Mouse (Mus musculus) heart, embryonic 13.5 days (tissue): Measurements from ENCODE around the gene Cyp2d26. TPM values are rescaled to one million over a fixed set of nuclear protein-coding genes. Genes with fewer than 3 reads are reported as not detected.
"Not testable (repeated sequence)": the region's sequence is repeated elsewhere in the genome, so short reads cannot be mapped to it uniquely, and the experiment has no call there.

Experiments used
- ATAC-seq: fragments of 200-750 bp; cut with Nextera tagmentation; 2 replicates; pipeline ENCODE4 v1.8.0; 2017; ENCODE audit warnings: moderate TSS enrichment; ENCODE audit not compliant: insufficient number of reproducible peaks, low FRiP score, low TSS enrichment; ENCODE audit errors: extremely low read depth
- H3K27ac ChIP-seq: fragments of 300-500 bp; sonication (generic); replicated peaks from 2 replicates; pipeline ENCODE4 v1.5.1; 2015; ENCODE audit warnings: moderate library complexity, mild to moderate bottlenecking, inconsistent platforms
- H3K27me3 ChIP-seq: fragments of 300-500 bp; sonication (generic); replicated peaks from 2 replicates; pipeline ENCODE4 v1.6.1; 2015; ENCODE audit warnings: mild to moderate bottlenecking, inconsistent platforms
- H3K36me3 ChIP-seq: fragments of 300-500 bp; sonication (generic); 2 replicates; pipeline ENCODE4 v1.6.1; 2015; ENCODE audit warnings: mild to moderate bottlenecking, inconsistent platforms
- H3K4me1 ChIP-seq: fragments of 300-500 bp; sonication (generic); 2 replicates; pipeline ENCODE4 v1.6.1; 2015; ENCODE audit warnings: inconsistent platforms
- H3K4me2 ChIP-seq: fragments of 300-500 bp; sonication (generic); 2 replicates; pipeline ENCODE4 v1.6.1; 2015; ENCODE audit warnings: inconsistent platforms, mild to moderate bottlenecking, moderate library complexity
- H3K4me3 ChIP-seq: fragments of 300-500 bp; sonication (generic); 2 replicates; pipeline ENCODE4 v1.5.1; 2015; ENCODE audit warnings: moderate library complexity, mild to moderate bottlenecking, inconsistent platforms
- H3K9ac ChIP-seq: fragments of 300-500 bp; sonication (generic); 2 replicates; pipeline ENCODE4 v1.6.1; 2015; ENCODE audit warnings: inconsistent platforms, mild to moderate bottlenecking, moderate library complexity
- H3K9me3 ChIP-seq: fragments of 300-500 bp; sonication (generic); 2 replicates; pipeline ENCODE4 v1.6.1; 2016; ENCODE audit warnings: inconsistent platforms
- WGBS: fragments of 180-500 bp; shearing (Covaris S2); methylation state at CpG from one replicate; pipeline ENCODE4 v1.1.7; 2015; ENCODE audit warnings: mixed read lengths; 5-methylcytosine and 5-hydroxymethylcytosine counted together
- polyA plus RNA-seq: library from polyadenylated mRNA; unstranded; fragments of >200 nt; fragmentation: Nextera tagmentation; extraction: Ambion mirVana; gene quantifications from 2 replicates; pipeline ENCODE4 v1.2.1, GENCODE M21; 2015

Cyp2d26 gene
- polyA plus RNA-seq, 1 experiment from 2014 or later: not detected

DNA sequence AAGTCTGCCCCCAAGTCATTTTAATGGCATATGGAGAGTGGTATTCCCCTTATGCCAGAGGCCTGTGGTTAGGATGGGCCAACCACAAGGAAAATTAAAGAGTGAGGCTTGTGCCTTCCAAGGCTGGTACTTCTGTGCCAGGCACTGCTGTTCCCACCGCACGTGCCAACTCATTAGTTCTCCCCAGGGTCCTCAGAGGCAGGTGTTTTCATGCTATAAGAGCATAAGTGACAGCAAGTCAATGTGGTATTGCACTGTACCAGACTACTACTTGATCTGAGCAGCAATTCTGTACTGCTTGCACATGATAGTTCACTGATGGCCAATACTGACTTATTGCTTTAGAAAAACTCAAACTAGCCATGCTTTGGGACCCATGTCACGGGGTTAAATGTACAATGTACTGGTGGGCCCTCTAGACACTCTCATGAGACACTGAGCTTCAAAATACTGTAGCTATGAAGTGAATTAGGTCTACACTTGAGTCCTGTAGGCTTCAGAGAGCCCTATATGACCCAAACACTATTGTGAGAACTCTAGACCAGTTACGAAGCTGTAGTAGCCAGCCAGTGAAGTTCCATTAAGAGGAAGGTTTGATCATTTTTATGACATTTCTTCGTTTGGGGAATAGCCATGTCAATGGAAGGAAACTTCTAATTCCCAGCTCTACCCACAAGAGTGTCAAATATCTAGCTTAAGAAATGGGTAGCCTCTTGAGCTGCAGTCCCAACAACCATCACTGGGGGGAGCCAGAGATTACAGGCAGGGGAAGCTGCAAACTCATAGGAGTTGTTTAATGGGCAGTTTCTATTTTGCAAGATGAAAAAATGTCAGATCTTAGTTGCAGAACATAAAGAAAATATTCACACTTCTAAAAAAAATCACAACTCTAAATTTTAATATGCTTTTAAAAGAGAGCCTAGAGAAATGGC lies 10.9 kb upstream of the Cyp2d26 start:
- no peaks in the 10 kb centered on the region for H3K9me3 ChIP-seq
- H3K4me1 ChIP-seq: no peaks in the 10 kb centered on the region
- WGBS: 74% methylated on average over 5 of the region's 5 CpGs
- no peak for ATAC-seq
- no peak overlapping the region for H3K4me3 ChIP-seq
- H3K9ac ChIP-seq: no peak overlapping the region
- H3K27ac ChIP-seq: no peak overlapping the region
- H3K36me3 ChIP-seq: peaks cover 6% of the 10 kb centered on the region; the same call in 1 of the 2 replicates
- no peaks in the 10 kb centered on the region for H3K27me3 ChIP-seq
- H3K4me2 ChIP-seq: no peak overlapping the region

DNA sequence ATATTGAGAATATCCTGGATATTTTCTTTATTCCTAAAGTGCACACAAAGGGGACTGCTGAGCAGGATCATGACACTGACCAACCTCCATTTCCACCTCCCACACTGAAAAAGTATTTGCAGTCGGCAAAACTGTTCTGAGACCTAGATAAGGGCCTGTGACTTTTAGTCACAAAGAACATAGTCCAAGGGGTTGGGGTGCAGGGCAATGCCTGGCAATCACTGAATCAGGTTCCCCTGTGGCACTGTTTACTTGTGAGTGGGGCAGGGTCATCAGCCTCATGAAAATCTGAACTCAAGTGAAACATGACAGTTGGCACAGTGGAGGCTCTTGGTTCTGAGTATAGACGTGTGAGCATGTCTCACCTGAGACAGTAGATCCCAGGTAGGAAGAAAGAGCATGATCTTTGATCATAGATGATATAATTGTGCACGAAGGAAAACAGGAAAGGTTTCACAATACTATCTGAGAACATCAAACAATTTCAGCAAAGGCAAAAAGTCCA lies 1.9 kb upstream of the Cyp2d26 start:
- Histone ChIP-seq H3K4me2 (no peak overlapping the region), H3K36me3 (no peaks in the 10 kb centered on the region), H3K27me3 (no peaks in the 10 kb centered on the region), H3K4me3 (no peak overlapping the region), H3K9ac (no peak overlapping the region), H3K27ac (no peak overlapping the region), H3K4me1 (no peaks in the 10 kb centered on the region), H3K9me3 (no peaks in the 10 kb centered on the region)
- WGBS: 60% methylated on average over 3 of the region's 3 CpGs
- no peak for ATAC-seq

DNA sequence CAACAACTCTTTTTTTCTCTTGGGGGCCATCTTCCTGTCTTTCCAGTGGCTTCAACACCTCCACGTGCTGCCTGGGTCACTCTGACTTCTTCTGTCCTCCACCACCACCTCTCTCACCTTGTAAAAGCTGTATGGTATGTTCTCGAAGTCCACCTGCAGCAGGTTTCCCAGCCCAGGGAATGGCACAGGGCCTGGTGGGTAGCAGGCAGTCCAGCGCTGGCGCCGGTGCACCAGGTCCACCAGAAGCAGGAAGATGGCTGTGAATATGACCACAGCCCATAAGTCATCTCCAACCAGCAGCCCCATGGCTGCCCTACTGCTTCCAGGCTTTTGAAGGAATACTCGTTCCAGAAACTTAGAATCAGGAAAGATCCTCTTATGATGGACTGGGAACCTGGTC lies 226 bp downstream of the Cyp2d26 start:
- 79% methylated on average over 6 of the region's 6 CpGs for WGBS
- Histone ChIP-seq H3K27me3 (no peaks in the 10 kb centered on the region), H3K4me3 (no peak overlapping the region), H3K9ac (no peak overlapping the region), H3K4me1 (no peaks in the 10 kb centered on the region), H3K27ac (no peak overlapping the region), H3K4me2 (no peak overlapping the region), H3K9me3 (no peaks in the 10 kb centered on the region), H3K36me3 (no peaks in the 10 kb centered on the region)
- no peak for ATAC-seq

DNA sequence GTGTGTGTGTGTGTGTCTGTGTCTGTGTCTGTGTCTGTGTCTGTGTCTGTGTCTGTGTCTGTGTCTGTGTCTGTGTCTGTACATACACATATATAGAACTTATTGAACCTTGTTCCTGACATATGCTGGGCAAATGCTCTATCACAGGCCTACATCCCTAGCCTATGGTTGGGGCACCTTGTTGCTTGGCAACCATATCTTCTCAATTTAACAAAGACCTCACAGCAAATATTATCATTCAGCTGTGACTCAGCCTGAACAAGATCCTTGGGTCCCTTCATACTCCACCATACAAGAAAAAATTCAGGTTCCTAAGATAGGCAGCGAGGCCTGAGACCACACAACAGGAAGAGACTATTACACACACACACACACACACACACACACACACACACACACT lies 640 bp downstream of the Cyp2d26 start:
- H3K27ac ChIP-seq: no peak overlapping the region
- H3K4me3 ChIP-seq: no peak overlapping the region
- H3K27me3 ChIP-seq: no peaks in the 10 kb centered on the region
- no peak for ATAC-seq
- 65% methylated on average over 1 of the region's 1 CpGs for WGBS
- no peak overlapping the region for H3K9ac ChIP-seq
- H3K9me3 ChIP-seq: no peaks in the 10 kb centered on the region
- no peaks in the 10 kb centered on the region for H3K4me1 ChIP-seq
- no peak overlapping the region for H3K4me2 ChIP-seq
- H3K36me3 ChIP-seq: no peaks in the 10 kb centered on the region

DNA sequence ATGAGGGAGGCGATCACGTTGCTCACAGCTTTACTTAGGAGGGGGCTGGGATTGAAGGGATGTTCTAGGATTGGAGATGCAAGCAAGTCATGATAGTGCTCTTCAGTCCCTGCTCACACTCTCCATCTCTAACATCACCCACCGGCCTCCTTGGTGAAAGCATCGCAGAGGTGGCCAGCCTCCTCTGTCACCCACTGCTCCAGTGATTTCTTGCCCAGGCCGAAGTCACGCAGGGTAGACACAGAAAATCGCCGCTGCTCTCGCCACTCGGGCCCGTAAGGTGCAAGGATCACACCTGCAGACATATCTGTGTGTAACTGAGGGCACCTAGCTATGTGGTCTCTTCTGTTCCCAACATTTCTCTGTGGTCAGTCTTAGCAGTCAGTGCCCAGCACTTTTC lies 1.5 kb downstream of the Cyp2d26 start:
- H3K4me3 ChIP-seq: no peak overlapping the region
- H3K9ac ChIP-seq: no peak overlapping the region
- H3K36me3 ChIP-seq: no peaks in the 10 kb centered on the region
- ATAC-seq: no peak
- no peaks in the 10 kb centered on the region for H3K4me1 ChIP-seq
- no peaks in the 10 kb centered on the region for H3K9me3 ChIP-seq
- no peaks in the 10 kb centered on the region for H3K27me3 ChIP-seq
- no peak overlapping the region for H3K27ac ChIP-seq
- WGBS: 89% methylated on average over 11 of the region's 11 CpGs
- no peak overlapping the region for H3K4me2 ChIP-seq

DNA sequence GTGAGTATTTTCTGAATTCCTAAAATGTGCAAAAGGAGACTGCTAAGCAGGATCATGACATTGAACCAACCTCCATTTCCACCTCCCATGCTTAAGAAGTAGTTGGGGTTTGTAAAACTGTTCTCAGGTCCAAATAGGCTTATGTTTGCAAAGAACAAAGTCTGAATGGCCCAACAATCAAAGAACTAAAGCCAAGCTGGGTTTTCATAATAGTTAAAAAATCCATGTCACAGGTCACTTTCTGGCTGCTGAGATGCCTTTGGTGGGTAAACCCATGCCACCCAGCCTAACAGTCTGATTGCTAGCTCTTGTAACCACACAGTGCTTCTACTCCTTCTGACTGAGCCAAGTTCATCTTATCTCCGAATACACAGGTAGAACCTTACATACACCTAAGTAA lies 9.5 kb downstream of the Cyp2d26 start:
- no peak overlapping the region for H3K27ac ChIP-seq
- no peaks in the 10 kb centered on the region for H3K36me3 ChIP-seq
- H3K27me3 ChIP-seq: no peaks in the 10 kb centered on the region
- no peak for ATAC-seq
- no peak overlapping the region for H3K9ac ChIP-seq
- no peak overlapping the region for H3K4me3 ChIP-seq
- no peaks in the 10 kb centered on the region for H3K9me3 ChIP-seq
- no peaks in the 10 kb centered on the region for H3K4me1 ChIP-seq
- no peak overlapping the region for H3K4me2 ChIP-seq
- WGBS: 64% methylated on average over 1 of the region's 1 CpGs

DNA sequence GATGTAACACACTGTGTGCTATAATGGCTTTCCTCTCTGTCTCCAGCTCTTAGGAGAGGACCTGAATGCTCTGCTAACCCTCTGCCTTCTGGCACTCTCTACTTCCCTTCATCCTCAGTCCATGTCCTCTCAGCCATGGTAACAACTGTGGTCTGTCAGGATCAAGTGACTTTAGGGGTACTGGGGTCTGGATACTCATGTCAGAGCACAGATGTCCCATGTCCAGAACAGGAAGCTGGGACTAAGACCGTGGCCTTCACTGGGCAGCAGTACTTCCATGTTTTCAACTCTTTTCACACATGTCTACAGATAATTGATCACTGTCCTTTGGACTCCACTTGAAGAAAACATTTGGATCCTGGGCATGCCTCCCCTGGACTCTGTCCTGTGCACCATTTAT lies 10.3 kb downstream of the Cyp2d26 start:
- Histone ChIP-seq H3K4me1 (no peaks in the 10 kb centered on the region), H3K4me3 (no peak overlapping the region), H3K9me3 (no peaks in the 10 kb centered on the region), H3K4me2 (no peak overlapping the region), H3K9ac (no peak overlapping the region), H3K27me3 (no peaks in the 10 kb centered on the region), H3K27ac (no peak overlapping the region), H3K36me3 (no peaks in the 10 kb centered on the region)
- ATAC-seq: no peak
- WGBS: 63% methylated on average over 1 of the region's 1 CpGs

DNA sequence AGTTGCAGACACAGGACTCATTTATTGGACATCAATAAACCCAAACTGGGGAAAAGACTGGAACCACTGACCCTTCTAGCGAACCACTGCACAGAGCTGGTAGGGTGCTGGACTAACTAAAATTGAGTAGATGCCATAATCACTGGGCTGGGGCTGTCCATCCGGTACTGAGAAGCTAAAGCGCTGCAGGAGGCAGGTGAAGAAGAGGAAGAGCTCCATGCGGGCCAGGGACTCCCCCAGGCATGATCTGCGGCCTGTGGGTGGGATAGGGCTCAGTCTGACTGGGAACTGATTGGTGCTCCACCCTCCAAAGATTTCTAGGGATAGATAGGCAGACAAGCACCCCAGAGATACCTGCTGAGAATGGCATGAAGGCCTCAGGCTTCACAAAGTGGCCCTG lies 16.2 kb downstream of the Cyp2d26 start:
- 72% methylated on average over 5 of the region's 5 CpGs for WGBS
- ATAC-seq, H3K27me3 ChIP-seq: not testable (repeated sequence)

DNA sequence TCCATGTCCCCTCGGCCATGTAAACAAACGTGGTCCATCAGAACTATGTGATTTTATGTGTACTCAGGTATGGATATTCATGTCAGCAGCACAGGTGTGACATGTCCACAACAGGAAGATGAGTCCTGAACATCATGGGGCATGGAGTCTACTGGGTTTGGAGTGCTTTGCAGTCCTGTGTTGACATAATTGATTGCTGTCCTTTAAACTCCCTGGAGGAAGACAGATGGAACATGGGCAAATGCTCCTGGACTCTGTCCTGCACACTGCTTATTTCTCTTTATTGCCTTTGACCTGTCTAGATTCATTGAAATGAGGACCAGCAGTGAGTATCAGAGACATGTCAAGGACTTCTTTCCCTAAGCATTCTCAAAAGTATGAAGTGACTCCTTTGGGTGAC lies 28.2 kb downstream of the Cyp2d26 start:
- Histone ChIP-seq H3K27ac (no peak overlapping the region), H3K27me3 (no peaks in the 10 kb centered on the region), H3K9me3 (no peaks in the 10 kb centered on the region), H3K4me1 (no peaks in the 10 kb centered on the region), H3K9ac (no peak overlapping the region), H3K4me3 (no peak overlapping the region), H3K36me3 (no peaks in the 10 kb centered on the region), H3K4me2 (no peak overlapping the region)
- 75% methylated on average over 2 of the region's 2 CpGs for WGBS
- ATAC-seq: no peak

More for the DNA sequence above, 16.2 kb downstream of the Cyp2d26 start:
- H3K9ac ChIP-seq, H3K9me3 ChIP-seq, H3K36me3 ChIP-seq, H3K4me1 ChIP-seq, H3K27ac ChIP-seq, H3K4me2 ChIP-seq, H3K4me3 ChIP-seq: not testable (repeated sequence)

DNA sequence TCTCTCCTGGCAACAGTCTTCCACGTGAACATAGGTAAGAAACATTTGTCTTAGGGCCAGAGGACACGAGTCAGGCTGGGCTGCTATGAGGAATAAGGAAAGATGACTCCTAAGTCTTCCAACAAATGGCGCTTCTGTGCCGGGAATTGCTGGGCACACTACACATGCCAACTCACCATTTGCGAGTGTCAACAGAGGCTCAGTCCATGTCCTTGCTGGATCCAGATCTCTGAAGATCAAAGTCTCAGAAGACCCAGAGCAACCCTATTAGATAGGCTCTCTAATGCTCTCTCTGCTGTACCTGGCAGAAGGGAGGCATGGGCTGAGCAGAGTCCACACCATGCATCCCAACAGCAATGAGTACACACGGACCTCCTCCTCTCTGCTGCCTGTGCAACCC lies 29.2 kb downstream of the Cyp2d26 start:
- 73% methylated on average over 6 of the region's 6 CpGs for WGBS
- no peak overlapping the region for H3K27ac ChIP-seq
- ATAC-seq: no peak
- H3K4me1 ChIP-seq: no peaks in the 10 kb centered on the region
- no peak overlapping the region for H3K4me2 ChIP-seq
- no peaks in the 10 kb centered on the region for H3K36me3 ChIP-seq
- no peak overlapping the region for H3K9ac ChIP-seq
- no peaks in the 10 kb centered on the region for H3K27me3 ChIP-seq
- H3K9me3 ChIP-seq: no peaks in the 10 kb centered on the region
- H3K4me3 ChIP-seq: no peak overlapping the region

DNA sequence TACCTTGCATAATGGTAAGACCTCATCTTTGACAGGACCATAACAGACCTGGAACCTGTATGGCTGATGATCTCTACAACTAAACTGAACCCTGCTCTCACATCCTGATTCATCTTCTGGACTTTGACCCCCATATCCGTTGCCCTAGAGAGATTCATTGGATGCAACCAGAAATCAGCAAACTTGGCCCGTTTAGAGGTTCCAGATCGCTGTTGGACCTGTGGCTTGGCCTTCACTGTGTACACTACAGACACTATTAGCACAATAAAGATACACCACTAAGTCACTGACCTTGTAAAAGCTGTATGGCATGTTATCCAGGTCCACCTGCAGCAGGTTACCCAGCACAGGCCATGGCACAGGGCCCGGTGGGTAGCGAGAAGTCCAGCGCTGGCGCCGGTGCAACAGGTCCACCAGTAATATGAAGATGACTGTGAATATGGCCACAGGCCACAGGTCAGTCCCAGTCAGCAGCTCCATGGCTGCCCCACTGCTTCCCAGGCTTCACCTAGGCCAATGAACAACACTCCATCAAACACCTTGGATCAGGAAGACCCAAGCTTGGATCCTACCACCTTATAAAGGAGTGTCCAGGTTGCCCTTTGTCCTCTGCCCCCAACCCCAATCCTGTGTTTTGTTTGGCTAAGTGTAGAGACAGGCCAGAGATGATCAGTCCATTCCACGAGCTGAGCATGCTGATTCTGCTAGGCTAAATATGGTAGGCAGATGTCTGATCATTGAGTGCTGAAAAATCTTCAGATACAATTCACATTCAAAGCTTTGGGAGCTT lies 30.3 kb downstream of the Cyp2d26 start, which contains the start of gene Cyp2d40:
Gene Cyp2d40 (minus strand): TSS at position 553 of the 790 bp plus-strand sequence.
- H3K4me1 ChIP-seq: no peaks in the 10 kb centered on the region
- no peak within 1 kb of the TSS for H3K4me3 ChIP-seq
- H3K27me3 ChIP-seq: no peaks in the 10 kb centered on the region
- H3K4me2 ChIP-seq: no peak within 1 kb of the TSS
- no peaks in the 10 kb centered on the region for H3K36me3 ChIP-seq
- H3K27ac ChIP-seq: no peak within 1 kb of the TSS
- ATAC-seq: no peak
- WGBS: 83% methylated on average over 9 of the region's 9 CpGs
- H3K9ac ChIP-seq: no peak within 1 kb of the TSS
- no peaks in the 10 kb centered on the region for H3K9me3 ChIP-seq
